Mouse (Mus musculus) embryo, embryonic 11.5 days (tissue): ENCODE data around the gene Vstm5.
"Not testable (repeated sequence)": the region's sequence is repeated elsewhere in the genome, so short reads cannot be mapped to it uniquely, and the experiment has no call there.

ENCODE experiments used
- DNase-seq: peaks from one replicate; pipeline ENCODE4 v3.0.0-alpha.2; 2012; ENCODE audit warnings: low read depth, low spot score

Vstm5 gene

GRCm38 (mm10) chr9:15239042-15239925 lies at the start of gene Vstm5:
TSS of gene Vstm5 (plus strand) at chr9:15239045.
- no peak for DNase-seq

GRCm38 (mm10) chr9:15194806-15195205 lies 44.0 kb upstream of the Vstm5 start:
- DNase-seq: not testable (repeated sequence)

- no peak for DNase-seq
Measured at GRCm38 (mm10) chr9:15206631-15207030, 32.2 kb upstream of the Vstm5 start.

GRCm38 (mm10) chr9:15209320-15209719 lies 29.5 kb upstream of the Vstm5 start:
- DNase-seq: no peak

GRCm38 (mm10) chr9:15211876-15212275 lies 27.0 kb upstream of the Vstm5 start:
- DNase-seq: peak; percentile 8

- DNase-seq: no peak
Measured at GRCm38 (mm10) chr9:15213695-15214094, 25.1 kb upstream of the Vstm5 start.

- no peak for DNase-seq
Measured at GRCm38 (mm10) chr9:15224912-15225311, 13.9 kb upstream of the Vstm5 start.

- DNase-seq: no peak
Measured at GRCm38 (mm10) chr9:15232445-15232844, 6.4 kb upstream of the Vstm5 start.

GRCm38 (mm10) chr9:15233604-15234003 lies 5.2 kb upstream of the Vstm5 start:
- DNase-seq: no peak

GRCm38 (mm10) chr9:15235986-15236385 lies 2.9 kb upstream of the Vstm5 start:
- DNase-seq: no peak

GRCm38 (mm10) chr9:15237516-15238296 lies 1.1 kb upstream of the Vstm5 start:
- DNase-seq: no peak

- no peak for DNase-seq
Measured at GRCm38 (mm10) chr9:15238297-15238990, 401 bp upstream of the Vstm5 start.

- no peak for DNase-seq
Measured at GRCm38 (mm10) chr9:15240006-15240405, 1.2 kb downstream of the Vstm5 start.

- DNase-seq: no peak
Measured at GRCm38 (mm10) chr9:15240863-15241595, 2.2 kb downstream of the Vstm5 start.

- DNase-seq: peak; percentile 43
Measured at GRCm38 (mm10) chr9:15241596-15241939, 2.7 kb downstream of the Vstm5 start.

GRCm38 (mm10) chr9:15242130-15242529 lies 3.3 kb downstream of the Vstm5 start:
- no peak for DNase-seq

- no peak for DNase-seq
Measured at GRCm38 (mm10) chr9:15245319-15246075, 6.7 kb downstream of the Vstm5 start.

GRCm38 (mm10) chr9:15250376-15250775 lies 11.5 kb downstream of the Vstm5 start:
- no peak for DNase-seq

- no peak for DNase-seq
Measured at GRCm38 (mm10) chr9:15252196-15252595, 13.4 kb downstream of the Vstm5 start.

GRCm38 (mm10) chr9:15254501-15254900 lies 15.7 kb downstream of the Vstm5 start:
- DNase-seq: no peak

- no peak for DNase-seq
Measured at GRCm38 (mm10) chr9:15256214-15256613, 17.4 kb downstream of the Vstm5 start.
